Mouse (Mus musculus): ENCODE results near the gene Olfr31. TPM values are rescaled to one million over a fixed set of nuclear protein-coding genes. Genes with fewer than 3 reads are reported as not detected.

The Olfr31 gene
- polyA plus RNA-seq, 2 experiments from 2014 or later = not detected

GRCm38 (mm10) chr14:14354511-14355359 lies 32.1 kb downstream of the Olfr31 start:
- ATAC-seq = no peak

GRCm38 (mm10) chr14:14355360-14355646 lies 32.7 kb downstream of the Olfr31 start:
- ATAC-seq = no peak

Other genes starting within 250 kb of the Olfr31 start
- gene Psmd6, start 201.8 kb upstream of the Olfr31 start, polyA plus RNA-seq (2017; shearing (Covaris generic)) = 100 to 1,000 TPM; 138 to 151 TPM
- not detected for gene Olfr720, start 136.0 kb upstream of the Olfr31 start, polyA plus RNA-seq (2017; shearing (Covaris generic))
- gene Il3ra, start 23.4 kb downstream of the Olfr31 start, polyA plus RNA-seq (2017; shearing (Covaris generic)) = 1 to 10 TPM; 8.2 to 8.5 TPM
- not detected for gene Olfr721-ps1, start 78.5 kb downstream of the Olfr31 start, polyA plus RNA-seq (2017; shearing (Covaris generic))